Mouse (Mus musculus) spleen, postnatal 4 days (tissue): ENCODE measurements around the gene Synj1.

Experiments
- DNase-seq, 2 experiments: peaks; one replicate each; pipeline ENCODE4 v3.0.0; 2022; ENCODE audit warnings: low spot score in 2 of 2

Synj1 gene

DNA sequence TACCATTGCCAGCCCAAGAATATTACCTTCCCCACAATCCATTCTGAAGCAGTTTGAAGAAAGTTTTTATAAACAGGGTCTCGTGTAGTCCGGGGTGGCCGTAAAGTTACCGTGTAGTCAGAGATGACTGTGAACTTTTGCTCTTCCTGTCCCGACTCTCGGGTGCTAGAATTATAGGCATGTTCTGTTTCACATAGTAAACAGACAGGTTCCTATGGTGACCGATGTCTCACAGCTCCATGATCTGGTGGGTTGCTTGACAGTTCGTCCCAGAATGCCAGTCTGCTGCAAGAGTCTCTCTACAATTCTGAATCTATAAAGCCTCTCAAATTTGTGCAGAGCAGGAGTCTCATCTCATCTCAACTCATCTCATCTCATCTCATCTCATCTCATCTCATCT is 119.0 kb downstream of the Synj1 start:
- DNase-seq: no peak

- no peak for DNase-seq
These were observed 119.5 kb downstream of the Synj1 start for GRCm38 (mm10) chr16:90891601-90892000.

- no peak for DNase-seq
These were observed 120.4 kb downstream of the Synj1 start for GRCm38 (mm10) chr16:90890683-90891082.
